Mouse (Mus musculus): Measurements from ENCODE around the gene Rps28.
"Not testable (repeated sequence)": the region's sequence is repeated elsewhere in the genome, so short reads cannot be mapped to it uniquely, and the experiment has no call there.

Rps28 gene

DNA sequence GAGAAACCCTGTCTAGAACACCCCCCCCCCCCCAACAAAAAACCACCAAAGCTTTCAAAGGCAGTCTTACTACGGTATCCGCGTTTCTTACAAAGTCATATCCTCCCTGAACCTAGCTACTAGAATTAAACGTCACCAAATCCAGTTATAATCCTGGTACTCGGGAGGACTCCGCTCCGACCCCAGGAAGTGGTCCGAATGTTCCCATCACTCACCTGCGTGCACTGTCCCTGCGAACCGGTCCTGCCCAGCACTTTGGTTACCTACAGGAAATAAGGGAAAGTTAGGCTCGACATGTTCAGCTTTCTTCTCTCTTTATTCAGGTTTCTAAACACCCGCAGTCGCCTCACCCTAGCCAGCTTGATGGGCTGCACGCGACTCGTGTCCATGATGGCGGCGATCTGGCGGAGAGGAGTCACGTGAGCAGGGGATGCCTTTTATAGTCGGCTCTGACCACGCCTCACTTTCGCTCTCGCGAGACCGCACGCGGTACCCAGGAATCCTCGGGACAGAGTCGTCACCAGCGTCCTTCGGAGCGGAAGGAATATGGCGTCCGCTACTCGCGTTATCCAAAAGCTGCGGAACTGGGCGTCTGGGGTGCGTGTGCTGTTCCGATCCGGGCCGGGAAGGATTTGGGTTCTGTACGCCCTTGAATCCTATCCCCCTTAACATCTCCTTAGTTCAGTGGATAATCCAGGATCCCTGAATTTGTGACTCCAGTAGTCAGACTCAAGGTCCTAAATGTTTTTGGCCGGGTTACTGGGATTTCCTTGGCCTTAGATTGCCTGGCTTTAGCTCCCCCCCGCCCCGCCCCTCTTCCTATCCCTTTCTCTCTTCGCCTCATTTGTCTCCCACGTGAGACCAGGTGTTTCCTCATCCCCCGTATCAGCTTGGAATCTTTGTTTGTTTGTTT lies at the start of gene Rps28, which contains the start of gene Ndufa7:
TSS of gene Rps28 (minus strand) at position 479 of the 913 bp plus-strand sequence.
TSS of gene Ndufa7 (plus strand) at position 489 of the 913 bp plus-strand sequence.
- DNase-seq, result peak; percentile 93

DNA sequence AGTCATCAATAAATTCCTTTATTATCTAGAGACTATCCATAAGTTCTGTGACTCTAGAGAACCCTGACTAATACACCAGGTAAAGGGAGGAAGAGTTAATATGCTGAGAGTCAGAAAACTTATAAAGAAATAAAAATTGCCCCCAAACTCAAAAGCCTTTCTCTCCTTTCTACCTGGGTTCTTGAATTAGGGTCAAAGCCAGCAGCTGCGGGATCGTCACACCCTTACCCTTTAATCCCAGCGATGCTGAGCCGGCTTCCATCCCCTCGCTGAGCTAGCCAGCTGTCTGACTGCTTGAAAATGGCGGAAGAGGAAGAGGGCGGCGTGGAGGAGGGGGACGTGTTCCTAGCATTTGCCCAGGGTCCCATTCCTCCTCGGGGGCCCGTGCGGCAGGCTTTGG lies 49.2 kb upstream of the Rps28 start, which contains the start of gene Gm7029:
TSS of gene Gm7029 (plus strand) at position 301 of the 400 bp plus-strand sequence.
- not testable (repeated sequence) for DNase-seq

DNA sequence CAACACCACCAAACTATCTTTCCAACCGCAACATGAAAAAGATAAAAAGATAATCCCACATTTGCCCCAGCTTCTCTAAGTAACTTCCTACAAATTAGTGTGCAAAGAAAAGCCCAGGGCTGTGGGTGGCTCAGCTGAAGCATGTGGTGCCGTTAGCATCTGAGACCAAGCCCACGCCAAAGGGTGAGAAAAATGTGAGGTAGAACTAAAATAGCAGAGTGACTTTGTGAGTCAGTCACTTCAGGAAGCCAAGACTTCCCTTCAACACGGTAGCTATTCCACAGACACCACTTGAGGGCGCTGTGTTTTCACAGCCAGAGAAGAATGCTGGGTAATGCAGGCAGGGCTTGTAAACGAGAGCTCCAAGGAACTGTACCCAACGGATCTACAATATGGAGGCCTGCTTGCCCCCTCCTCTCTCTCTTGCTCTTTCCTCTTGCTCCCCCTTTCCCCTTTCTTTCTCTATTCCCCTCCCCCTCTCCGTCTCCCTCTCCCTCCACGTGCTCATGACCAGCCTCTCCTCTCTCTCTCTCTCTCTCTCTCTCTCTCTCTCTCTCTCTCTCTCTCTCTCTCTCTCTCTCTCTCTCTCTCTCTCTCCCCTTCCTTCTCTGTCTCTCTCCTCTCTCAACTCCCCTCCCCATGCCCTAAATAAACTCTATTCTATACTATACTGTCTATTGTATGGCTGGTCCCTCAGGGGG lies 41.1 kb upstream of the Rps28 start:
- DNase-seq, result peak; percentile 11

DNA sequence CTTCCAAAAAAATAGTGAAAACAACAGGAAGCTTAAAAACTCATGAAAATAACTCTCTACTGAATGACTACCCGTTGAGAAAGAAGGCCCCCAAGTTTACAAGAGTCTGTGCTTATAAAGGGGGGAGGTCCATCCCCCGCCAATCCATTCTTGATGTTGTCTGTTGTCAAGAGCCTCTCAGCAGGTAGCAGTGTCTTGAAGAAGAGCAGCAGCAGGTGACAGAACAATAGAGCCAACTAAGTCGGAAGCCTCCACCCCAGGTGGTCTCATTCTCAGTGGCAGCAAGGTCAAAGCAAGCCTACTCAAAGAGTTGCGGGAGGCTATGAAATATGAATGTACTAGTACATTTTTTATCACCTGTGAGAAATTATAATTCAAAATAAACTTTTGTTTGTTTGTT lies 33.5 kb upstream of the Rps28 start:
- DNase-seq, result no peak

DNA sequence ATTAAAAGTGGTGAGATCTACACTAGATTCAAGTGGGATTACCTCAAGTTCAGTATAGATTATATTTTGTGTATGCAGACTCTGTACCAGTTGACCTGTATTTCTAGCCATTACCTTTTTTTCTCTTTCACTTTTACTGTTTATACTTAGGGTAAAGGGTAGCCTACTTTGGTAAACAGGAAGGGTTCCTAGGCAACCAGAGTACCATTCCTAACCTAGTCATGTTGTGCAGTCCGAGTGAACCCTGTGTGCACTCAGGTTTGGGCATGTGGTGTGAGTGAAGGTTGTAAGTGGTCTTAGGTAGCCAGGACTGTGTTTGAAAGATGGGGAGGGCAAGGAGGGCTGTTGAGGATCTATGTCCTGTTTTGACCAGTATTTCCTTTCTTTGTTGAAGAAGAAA lies 27.0 kb upstream of the Rps28 start:
- no peak for DNase-seq

DNA sequence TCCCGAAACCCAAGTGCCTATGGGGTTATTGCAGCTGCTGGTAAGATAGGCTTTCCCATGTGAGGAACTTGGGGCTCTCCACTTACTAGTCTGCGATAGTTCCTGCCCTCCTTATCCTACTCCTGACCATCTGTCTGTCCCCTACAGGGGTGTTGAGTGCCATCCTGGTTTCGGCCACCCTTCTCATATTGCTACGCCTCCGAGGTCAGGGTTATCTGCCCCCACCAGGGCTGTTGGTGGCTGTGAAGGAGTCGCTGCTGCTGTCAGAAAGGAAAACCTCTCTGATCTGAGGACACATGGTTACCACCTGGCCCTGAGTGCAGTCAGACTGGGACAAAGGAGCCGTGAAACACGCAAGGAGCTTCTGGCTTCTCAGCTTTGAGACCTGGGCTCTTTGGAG lies 23.8 kb upstream of the Rps28 start:
- no peak for DNase-seq

DNA sequence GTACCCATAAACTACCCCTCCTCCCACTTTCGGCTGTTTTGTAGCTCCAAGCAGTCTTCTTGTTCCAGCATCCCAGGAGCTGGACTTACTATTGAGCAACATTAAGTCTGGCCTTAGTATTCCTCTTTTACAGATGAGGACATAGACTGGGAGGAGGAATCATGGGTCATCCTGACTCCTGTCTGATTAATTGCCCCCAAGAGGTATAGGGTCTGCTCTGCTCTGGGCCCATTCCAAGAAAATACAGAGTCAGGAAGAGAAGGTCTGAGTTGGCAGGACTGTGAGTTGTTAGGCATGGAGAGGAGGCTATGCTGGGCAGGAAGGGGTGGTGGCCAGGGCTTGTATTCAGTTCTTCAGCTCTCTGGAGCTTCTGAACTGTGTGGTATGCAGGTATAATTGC lies 19.8 kb upstream of the Rps28 start:
- DNase-seq, result no peak

DNA sequence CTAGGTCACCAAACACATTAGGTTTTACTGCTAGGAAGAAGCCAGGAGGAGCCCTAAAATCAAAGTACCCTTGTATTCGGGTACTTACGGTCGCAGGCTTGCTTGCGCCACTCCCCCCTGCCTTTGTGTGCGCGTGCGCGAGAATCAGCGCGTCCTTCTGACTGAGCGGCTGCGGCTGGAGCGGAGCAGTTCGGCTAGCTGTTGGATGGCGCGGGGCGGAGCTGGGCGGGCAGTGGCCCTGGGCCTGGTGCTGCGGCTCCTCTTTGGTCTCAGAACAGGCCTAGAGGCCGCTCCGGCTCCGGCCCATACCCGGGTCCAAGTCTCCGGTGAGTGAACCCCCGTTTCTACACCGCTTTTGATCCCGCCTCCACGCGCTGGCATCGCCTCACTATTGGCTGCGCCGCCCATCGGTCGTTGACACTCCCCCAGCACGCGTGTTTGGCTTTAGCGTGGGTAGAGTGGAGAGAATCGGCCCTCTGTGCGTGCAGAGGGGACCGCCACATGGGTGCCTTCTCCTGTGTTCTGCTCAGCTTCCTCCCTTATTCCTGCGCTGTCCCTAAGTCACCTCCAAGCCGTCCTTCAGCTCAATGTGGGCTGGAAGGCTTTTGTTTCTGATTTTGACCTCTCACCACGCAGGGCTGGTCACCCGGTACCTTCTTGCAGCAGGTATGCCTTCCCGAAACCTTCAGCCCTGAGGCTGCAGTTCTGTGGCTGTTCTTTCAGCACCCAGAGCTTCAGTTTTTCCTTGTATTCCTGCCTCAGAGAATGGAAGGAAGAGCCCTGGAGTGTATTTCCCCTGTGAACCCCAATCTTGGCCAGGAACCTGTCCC lies 18.8 kb upstream of the Rps28 start, which contains the start of gene Cd320:
TSS of gene Cd320 (plus strand) at position 126 of the 830 bp plus-strand sequence.
- peak; percentile 90 for DNase-seq

DNA sequence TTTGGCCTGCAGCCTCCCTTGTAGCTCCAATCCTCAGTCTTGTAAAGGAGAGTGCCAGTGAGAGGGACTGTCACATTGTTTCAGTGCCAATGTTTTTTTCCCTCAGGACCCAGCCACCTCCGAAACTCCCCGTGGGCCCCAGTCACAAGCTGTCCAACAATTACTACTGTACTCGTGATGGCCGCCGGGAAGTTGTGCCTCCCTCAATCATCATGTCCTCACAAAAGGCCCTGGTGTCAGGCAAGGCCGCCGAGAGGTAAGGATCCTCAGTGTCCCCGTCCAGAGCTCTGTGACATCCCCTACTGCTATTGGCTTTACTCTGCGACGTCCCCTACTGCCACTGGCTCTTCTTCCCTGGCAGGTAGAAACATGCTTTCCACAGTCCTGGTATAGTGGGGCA lies 5.2 kb upstream of the Rps28 start:
- DNase-seq, result no peak

DNA sequence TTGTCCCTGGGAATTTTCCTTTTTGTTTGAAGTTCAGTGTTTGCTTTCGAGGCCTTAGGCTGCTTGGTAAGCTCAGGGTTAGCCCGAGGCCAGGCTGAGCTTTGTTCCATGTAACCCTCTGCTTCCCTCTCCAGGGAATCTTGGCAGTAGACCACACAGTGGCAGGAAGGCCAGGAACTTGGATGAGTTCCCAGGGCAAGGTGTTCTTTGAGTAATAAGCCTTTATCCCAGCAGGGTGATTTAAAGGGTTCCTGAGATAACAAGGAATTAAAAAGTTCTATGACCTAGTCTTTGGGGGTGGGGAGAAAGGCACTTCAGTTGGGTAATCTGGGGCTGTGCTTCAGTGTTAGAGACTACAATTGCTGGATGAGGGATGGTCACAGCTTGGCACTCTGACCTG lies 4.5 kb upstream of the Rps28 start:
- DNase-seq, result no peak

DNA sequence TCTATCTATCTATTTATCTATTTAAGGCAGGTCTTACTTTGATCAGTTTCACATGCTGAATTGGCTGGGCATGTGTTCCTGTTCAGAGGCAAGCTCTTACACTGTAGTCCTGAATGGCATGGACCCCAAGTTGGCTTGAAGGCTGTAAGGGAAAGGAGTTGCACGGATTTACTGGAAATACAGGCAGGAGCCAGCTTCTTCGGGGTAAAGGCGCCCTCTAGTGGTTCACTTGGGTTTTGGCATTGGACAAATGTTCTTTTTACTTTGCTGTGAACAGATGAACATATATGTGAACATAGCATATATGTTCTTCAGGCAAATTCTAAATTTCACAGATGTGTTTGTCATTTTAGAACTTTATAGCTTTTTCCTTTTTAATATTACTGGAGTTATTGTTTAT lies 2.5 kb upstream of the Rps28 start:
- DNase-seq, result peak; percentile 68

DNA sequence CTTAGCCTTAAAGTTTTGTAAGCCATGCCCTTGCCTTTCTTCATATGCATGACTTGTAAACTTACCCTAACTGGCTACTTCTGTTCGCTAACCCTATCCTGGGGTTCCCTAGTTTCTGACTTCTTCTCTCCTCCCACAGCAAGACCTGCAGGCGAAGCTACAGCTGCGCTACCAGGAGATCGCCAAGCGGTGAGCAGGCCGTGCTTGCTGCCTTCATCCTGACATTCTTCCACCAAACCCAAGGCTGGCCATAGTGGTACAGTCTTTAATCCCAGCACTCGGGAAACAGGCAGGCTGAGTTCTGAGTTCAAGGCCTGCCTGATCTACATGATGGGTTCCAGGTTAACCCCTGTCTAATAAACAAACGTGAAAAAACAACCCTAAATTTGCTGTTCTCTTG lies 1.1 kb upstream of the Rps28 start:
- no peak for DNase-seq

DNA sequence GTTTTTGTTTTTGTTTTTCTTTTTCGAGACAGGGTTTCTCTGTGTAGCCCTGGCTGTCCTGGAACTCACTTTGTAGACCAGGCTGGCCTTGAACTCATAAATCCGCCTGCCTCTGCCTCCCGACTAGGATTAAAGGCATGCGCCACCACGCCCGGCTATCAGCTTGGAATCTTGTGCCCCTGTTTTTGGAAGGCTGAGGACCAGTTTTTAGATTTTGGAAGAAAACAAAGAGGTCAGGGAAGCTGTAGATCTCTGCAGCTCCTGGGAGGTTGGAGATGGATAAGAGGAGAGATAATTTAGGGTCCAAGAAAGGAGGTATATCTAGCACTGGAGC lies 602 bp upstream of the Rps28 start:
- not testable (repeated sequence) for DNase-seq

DNA sequence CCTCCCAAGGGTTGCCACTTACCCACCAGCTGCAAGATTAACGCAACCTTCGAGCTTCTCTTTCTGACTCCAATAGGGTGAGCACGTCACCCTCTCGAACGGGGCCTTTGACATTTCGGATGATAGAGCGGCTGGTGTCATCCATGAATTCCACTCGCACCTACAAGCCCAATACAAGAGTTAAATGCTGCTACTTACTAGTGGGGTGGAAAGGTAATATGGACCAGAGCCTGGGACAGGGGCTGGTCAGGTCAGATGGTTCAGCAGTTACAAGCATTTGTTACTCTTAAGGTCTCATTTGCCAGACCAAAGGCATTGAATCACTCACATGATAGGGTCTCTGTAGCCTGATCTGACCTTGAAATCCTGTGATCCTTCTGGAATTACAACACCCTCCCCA lies 1.2 kb downstream of the Rps28 start:
- DNase-seq, result not testable (repeated sequence)

DNA sequence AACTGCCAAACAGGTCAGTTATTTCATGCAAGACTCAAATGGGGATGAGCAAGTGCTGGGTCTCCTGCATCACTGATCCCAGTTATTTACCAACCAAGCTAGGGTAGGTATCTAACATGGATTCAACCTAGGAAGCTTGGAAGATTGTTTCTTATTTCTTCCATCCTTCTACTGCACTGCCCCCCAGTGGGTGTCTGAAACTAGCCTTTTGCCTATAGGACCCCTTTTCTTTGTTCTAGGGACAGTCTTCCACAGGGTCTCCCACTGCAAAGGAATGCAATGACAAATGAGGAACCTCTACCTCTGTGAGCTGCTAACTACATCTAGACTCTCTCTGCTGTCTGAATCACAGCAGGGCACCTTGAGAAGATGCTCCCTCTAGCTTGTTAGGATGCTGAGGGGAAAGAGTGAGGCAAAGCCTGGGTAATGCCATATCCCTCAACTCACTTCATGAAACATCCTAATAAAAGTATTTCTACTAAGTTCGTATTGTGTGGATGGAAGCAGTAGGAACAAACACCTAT lies 1.9 kb downstream of the Rps28 start:
- DNase-seq, result no peak

DNA sequence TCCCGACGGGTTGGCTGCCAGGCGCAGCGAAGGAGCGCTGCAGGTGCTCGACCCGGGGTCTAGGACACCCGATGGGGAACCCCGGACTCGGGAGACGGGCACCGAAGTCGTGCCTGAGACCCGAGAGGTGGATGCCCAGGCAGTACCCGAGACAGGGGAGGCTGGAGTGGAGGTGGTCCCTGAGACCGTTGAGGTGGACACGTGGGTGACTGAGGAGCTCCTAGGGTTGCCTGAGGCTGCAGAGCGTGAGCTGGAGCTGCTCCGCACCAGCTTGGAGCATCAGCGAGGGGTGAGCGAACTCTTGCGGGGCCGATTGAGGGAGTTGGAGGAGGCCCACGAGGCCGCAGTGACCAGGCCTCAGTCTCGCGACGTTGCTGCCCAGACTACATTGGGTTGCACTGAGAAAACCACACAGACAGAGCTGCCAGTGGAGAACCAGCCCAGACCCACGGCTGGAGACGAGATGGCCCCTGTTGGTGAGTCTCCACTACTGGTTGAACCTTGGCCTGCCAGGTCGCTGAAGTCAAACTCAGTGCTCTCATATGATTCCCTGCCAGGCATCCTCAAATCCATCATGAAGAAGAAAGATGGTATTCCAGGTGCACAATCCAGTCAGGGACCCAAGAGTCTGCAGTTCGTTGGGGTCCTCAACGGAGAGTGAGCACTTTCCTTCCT lies 6.3 kb downstream of the Rps28 start:
- DNase-seq, result no peak

DNA sequence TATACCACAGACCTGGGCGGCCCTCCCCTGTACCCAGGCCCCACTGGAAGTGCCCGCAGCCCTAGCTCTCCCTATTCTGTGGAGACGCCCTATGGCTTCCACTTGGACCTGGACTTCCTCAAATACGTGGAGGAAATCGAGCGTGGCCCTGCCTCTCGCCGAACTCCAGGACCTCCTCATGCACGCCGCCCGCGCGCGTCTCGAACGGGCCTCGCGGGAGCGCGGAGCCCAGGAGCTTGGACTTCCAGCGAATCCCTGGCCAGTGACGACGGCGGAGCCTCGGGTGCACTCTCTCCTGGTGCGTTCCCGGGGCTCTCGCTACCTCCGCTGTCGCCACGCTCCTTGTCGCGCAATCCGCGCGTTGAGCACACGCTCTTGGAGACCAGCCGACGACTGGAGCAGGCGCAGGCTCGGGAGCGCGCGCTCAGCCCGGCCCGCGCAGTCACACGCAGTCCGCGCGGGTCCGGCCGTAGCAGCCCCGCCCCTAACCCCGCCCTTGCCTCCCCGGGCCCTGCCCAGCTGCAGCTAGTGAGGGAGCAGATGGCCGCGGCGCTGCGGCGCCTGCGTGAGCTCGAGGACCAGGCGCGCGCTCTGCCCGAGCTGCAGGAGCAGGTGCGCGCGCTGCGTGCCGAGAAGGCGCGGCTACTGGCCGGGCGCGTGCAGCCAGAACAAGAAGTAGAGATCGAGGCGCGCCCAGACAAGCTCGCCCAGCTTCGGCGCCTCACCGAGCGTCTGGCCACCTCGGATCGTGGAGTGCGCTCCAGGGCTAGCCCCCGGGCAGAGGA lies 7.0 kb downstream of the Rps28 start:
- peak; percentile 90 for DNase-seq

DNA sequence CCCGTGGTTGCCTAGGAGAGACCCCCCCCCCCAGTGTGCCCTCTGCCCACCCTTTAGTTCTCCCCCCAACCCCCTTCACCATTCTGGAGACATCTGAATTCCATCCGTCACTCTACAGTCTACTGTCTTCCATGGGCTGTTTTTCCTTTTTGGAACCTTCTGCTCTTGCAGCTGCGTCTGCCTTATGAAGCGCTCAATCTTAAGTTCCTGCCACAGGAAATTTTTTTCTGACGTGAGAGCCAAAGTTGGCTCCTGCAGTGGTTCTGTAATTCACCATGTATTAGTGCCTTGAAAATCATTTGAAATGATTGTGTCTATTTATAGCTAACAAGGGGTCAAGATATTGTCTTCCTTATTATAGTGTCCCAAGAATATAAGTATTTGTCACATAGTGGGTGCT lies 7.8 kb downstream of the Rps28 start:
- DNase-seq, result no peak

DNA sequence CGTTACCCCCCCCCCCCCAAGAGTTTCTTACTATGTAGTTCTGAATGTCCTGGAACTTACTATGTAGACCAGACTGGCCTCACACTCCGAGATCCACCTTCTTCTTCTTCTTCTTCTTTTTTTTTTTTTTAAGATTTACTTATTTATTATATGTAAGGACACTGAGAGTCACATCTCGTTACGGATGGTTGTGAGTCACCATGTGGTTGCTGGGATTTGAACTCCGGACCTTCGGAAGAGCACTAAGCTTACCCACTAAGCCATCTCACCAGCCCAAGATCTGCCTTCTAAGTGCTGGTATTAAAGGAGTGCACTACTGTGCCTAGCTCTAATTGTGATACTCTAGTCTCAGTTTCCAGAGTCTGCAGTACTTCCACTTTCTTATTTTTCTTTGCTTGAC lies 9.0 kb downstream of the Rps28 start:
- DNase-seq, result no peak

DNA sequence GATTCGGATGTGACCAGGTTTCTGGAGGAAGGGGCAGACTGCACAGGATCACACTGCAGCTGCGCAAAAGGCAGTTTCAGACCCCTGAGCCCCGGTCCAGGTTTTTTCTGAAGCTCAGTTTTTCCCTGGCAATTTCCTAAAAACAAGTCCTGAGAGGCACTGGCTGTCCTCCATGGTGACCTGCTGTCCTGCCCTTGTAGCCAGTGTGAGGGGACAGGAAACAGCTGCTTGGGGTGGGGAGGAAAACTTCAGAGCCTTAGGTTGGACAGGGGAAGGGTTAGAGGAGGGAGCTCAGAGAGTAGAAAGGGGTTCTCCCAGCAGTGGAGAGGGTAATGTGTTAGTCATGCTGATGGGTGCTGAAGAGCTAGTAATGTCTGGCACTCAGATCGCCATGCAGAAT lies 11.4 kb downstream of the Rps28 start:
- DNase-seq, result no peak

DNA sequence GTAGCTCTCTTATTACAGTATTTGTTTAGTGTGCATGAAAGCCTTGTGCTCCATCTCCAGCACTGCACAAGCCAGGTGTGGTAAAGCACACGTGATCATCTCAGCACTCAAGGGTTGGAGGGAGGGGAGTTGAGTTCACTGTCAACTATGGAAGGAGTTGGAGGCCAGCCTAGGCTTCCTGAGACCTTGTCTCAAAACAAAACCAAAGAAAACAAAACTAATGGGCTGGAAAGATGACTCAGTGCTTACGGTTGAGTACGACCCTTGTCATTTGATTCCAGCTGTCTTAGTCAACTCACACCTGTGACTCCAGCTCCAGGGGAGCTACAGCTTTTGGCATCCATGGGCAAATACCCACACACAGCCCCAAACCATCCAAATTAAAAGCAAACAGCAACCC lies 11.9 kb downstream of the Rps28 start:
- DNase-seq, result no peak

DNA sequence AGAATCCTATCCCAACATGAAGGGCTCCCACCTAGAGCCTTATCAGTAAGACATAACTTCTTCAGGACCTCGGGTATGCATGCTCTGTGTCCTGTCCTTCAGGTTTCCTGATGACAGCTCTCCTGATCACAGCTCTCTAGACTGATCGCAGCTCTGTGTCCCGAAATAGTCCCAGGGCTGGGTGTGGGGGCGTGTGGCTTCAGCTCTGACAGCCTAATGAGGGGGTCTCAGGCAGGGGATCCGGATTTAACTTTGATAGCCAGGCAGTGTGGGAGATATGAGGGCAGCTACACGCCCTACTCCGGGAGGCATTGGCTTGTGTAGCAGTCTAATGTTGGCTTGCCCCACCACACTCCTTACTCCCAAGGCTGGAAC lies 13.2 kb downstream of the Rps28 start:
- DNase-seq, result no peak
